ENCODE assay signal across 8 mouse cellular contexts in genomic region chr2:157135014-157135413, GRCm38 (mm10). TPM values are rescaled to one million over a fixed set of nuclear protein-coding genes. Genes with fewer than 3 reads are reported as not detected.
DNase-seq lines count a peak whose midpoint lies in the region; ATAC-seq and TF ChIP-seq lines count a peak whose summit lies in the region.

Gene Samhd1, minus strand, starts transcription at chr2:157135265.

- H3K9ac ChIP-seq in kidney, embryonic 15.5 days = peak within 1 kb of the TSS; percentile 72

- peak; percentile 94 for ATAC-seq in kidney, embryonic 15.5 days (replicated peaks; ENCODE audit: low FRiP score)
- peak; percentile 64 for ATAC-seq in monocyte, adult 5-6 weeks (replicated peaks; ENCODE audit: insufficient number of reproducible peaks, low FRiP score, low TSS enrichment, poor library complexity, severe bottlenecking)

- peak within 1 kb of the TSS; percentile 95 for H3K27ac ChIP-seq in bone marrow macrophage, adult 2 months (ENCODE audit: insufficient read depth, low read depth, low read length)
- H3K27ac ChIP-seq in embryonic fibroblast, embryonic 13.5 days (ENCODE audit: insufficient read depth, low read length) = peak within 1 kb of the TSS; percentile 57
- peak within 1 kb of the TSS; percentile 90 for H3K27ac ChIP-seq in heart, embryonic 10.5 days
- peak within 1 kb of the TSS; percentile 82 for H3K27ac ChIP-seq in kidney, embryonic 15.5 days

- H3K4me1 ChIP-seq in bone marrow macrophage, adult 2 months (ENCODE audit: control insufficient read depth, insufficient read depth, low read length) = peaks cover 31% of the 10 kb centered on the region
- no peaks in the 10 kb centered on the region; the same call in none of the 2 replicates for H3K4me1 ChIP-seq in embryonic fibroblast, embryonic 13.5 days (ENCODE audit: control insufficient read depth, insufficient read depth, low read length)
- 0 out of 2 replicates have a peak, but pooled peaks cover 3% of the 10 kb centered on the region for H3K4me1 ChIP-seq in heart, embryonic 10.5 days
- peaks cover 14% of the 10 kb centered on the region for H3K4me1 ChIP-seq in kidney, embryonic 15.5 days

- H3K36me3 ChIP-seq in heart, embryonic 10.5 days = no peaks in the 10 kb centered on the region
- H3K36me3 ChIP-seq in kidney, embryonic 15.5 days = no peaks in the 10 kb centered on the region

- TF ChIP-seq CTCF in bone marrow macrophage, adult 2 months (IDR thresholded peaks at IDR 0.05; ENCODE audit: low read depth, low read length) = no peak
- TF ChIP-seq CTCF in embryonic fibroblast, embryonic 13.5 days (IDR thresholded peaks at IDR 0.05; ENCODE audit: borderline replicate concordance, insufficient read depth, low read length) = no peak

- no peaks in the 10 kb centered on the region for H3K27me3 ChIP-seq in heart, embryonic 10.5 days (ENCODE audit: insufficient read depth, poor library complexity, severe bottlenecking)
- no peaks in the 10 kb centered on the region for H3K27me3 ChIP-seq in kidney, embryonic 15.5 days

- under 1% methylated on average over 32 of the region's 32 CpGs for WGBS in heart, embryonic 10.5 days
- under 1% methylated on average over 32 of the region's 32 CpGs for WGBS in kidney, embryonic 15.5 days

- no peak; the same call in 1 of the 2 replicates for TF ChIP-seq POLR2A in bone marrow macrophage, adult 2 months (IDR thresholded peaks at IDR 0.05; ENCODE audit: borderline replicate concordance, low read depth, low read length)
- TF ChIP-seq POLR2A in embryonic fibroblast, embryonic 13.5 days (IDR thresholded peaks at IDR 0.05; ENCODE audit: low read depth, low read length) = peak; percentile 85

- H3K4me3 ChIP-seq in bone marrow macrophage, adult 2 months (ENCODE audit: insufficient read depth, low read length) = peak within 1 kb of the TSS; percentile 71
- H3K4me3 ChIP-seq in embryonic fibroblast, embryonic 13.5 days (ENCODE audit: insufficient read depth, low read length) = peak within 1 kb of the TSS; percentile 96
- H3K4me3 ChIP-seq in heart, embryonic 10.5 days = peak within 1 kb of the TSS; percentile 75
- peak within 1 kb of the TSS; percentile 83 for H3K4me3 ChIP-seq in kidney, embryonic 15.5 days (replicated peaks)

- peak; percentile 99 for DNase-seq in A20 (ENCODE audit: low read depth, low spot score)
- peak; percentile 97 for DNase-seq in heart, embryonic 10.5 days (ENCODE audit: low spot score)
- DNase-seq in liver = peak; percentile 99
- DNase-seq in spleen, postnatal 4 days (ENCODE audit: low spot score in 2 of 2) = peak; percentile 98 to 99

- H3K4me2 ChIP-seq in kidney, embryonic 15.5 days = peak within 1 kb of the TSS; percentile 93

- H3K9me3 ChIP-seq in heart, embryonic 10.5 days = no peaks in the 10 kb centered on the region; the same call in 1 of the 2 replicates
- no peaks in the 10 kb centered on the region for H3K9me3 ChIP-seq in kidney, embryonic 15.5 days (replicated peaks)

RNA-seq across cellular contexts. Expression of gene Samhd1, which starts in this region (rescaled TPM):
- 496 and 503 TPM in 2 replicates for polyA plus RNA-seq in bone marrow macrophage, adult 2 months (2012; ENCODE audit: insufficient read depth, insufficient read length, missing spikeins)
- polyA plus RNA-seq in embryonic fibroblast, embryonic 13.5 days (2011; ENCODE audit: insufficient read length, low read depth, missing spikeins) = 79.5 and 83.7 TPM in 2 replicates
- 20.3 and 26.6 TPM in 2 replicates for polyA plus RNA-seq in heart, embryonic 10.5 days (2016; fragmentation: Nextera tagmentation; extraction: Ambion mirVana)
- polyA plus RNA-seq in kidney, embryonic 15.5 days (2015; fragmentation: Nextera tagmentation; extraction: Ambion mirVana) = 25.3 and 27.2 TPM in 2 replicates
- 1,089 to 1,183 TPM (median 1,123 TPM) in 3 replicates for total RNA-seq in monocyte, adult 5-6 weeks (2017)

Comparison
In these comparisons a context has a peak if more than half of its experiments do, and no peak if none do; other contexts are left out.
1. Peak in every context shown above with its lines: DNase-seq, ATAC-seq, H3K4me3 ChIP-seq and H3K27ac ChIP-seq.